Mouse (Mus musculus) fibroblast of lung, adult 2 months (primary cell): ENCODE data around the gene Kcnh1.

ENCODE experiments used
- DNase-seq: peaks from one replicate; pipeline ENCODE4 v3.0.0-alpha.2; 2011; ENCODE audit warnings: low read depth

Gene Kcnh1

DNA sequence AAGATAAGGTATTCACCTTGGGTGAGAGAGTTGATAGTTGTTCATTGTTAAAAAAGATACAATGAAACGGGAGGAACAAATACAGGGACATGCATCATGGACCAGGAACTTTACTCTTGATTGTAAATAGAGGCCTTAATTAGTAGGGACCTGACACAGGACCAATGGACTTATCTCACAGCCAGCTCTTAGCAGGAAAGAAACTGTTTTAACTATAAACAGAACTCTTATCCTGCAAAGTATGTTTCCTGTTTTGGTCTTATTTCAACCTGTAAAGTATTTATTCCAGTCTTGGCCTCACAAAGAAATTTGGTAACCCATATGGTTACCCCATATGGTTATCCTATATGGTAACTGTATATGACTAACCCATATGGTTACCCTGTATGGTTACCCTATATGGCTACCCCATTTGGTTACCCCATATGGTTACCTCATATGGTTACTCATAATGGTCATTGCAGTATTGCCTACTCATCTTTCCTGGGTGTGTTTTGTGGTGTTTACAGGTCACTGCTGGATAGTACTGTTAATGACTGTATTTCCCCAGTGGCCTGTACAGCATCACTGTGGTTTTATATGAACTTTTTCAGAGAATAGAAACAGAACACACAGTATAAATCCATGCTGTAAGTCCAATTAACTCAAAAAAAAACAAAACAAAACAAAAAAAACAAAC lies 125.0 kb downstream of the Kcnh1 start:
- DNase-seq: no peak

DNA sequence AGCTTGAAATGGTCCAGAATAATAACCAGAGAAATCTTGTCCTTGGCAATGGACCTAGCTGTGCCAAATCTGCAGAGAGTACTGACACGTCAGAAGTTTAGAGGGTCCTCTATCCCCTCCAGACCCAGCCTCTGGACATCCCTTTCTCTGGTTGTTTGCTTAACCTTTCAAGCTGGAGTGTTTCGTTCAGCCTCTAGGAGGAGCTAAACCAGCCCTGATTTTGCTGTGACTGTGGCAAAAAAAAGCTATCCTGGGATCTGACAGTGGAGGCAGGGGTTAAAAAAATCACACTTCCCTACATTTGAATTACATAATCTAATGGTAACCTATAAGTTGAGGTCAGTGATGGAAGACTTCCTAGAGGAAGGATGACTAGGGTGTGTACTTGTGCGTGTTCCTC lies 133.6 kb downstream of the Kcnh1 start:
- no peak for DNase-seq

DNA sequence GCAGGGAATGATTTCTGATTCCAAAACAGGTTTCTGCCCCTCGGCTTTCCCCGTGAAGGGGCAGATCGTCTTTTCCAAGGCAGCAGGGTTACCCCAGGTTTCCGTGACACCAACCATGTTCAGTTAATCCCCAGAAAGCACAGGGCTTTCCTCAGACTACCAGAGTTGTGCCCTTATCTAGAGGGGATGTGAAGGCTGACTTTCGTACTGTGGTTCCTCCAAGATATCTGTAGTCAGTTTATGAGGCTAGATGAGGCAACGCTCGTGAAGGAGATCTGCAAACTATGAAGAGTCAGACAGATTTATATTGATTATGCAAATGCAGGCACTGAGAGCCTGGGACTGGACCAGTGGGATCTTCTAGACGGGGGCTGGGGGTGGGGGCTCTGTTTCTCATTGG lies 136.5 kb downstream of the Kcnh1 start:
- DNase-seq: no peak

DNA sequence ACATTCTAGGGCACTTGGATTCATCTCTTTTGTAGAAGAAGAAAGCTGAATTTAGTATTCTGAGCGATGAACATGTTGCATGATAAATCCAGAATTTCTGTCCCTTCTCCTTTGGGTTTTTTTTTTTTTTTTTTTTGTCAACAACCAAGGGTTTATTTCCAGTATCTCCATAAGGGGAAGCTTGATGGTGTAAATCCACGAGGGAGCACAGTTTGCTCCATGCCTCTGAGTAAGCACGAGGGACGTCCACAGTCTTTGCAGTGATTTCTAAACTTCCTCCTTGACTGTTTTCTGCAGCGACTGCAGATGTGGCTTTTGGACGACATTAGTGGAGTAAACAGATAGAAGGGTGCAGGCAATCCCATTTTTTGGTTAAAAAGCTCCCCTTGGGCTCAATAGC lies 140.6 kb downstream of the Kcnh1 start:
- no peak for DNase-seq

DNA sequence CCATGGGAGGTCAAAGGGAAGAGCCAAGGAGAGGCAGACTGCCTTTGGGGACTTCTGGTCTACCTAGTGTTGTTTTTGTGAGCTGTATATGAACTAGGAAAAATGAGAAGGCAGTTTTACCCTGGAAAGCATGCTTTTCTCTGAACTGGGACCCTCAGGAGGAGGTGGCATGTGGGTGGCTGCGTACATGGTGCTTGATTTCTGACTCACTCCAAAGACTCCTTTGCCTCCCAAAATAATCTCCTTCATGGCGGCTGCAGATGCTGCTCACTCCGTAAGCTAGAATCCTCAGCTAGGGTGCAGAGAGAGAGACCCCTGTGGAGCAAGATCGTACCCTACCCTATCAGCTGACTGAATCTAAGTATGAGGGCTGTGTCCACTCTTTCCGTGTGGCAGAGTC lies 145.5 kb downstream of the Kcnh1 start:
- no peak for DNase-seq

DNA sequence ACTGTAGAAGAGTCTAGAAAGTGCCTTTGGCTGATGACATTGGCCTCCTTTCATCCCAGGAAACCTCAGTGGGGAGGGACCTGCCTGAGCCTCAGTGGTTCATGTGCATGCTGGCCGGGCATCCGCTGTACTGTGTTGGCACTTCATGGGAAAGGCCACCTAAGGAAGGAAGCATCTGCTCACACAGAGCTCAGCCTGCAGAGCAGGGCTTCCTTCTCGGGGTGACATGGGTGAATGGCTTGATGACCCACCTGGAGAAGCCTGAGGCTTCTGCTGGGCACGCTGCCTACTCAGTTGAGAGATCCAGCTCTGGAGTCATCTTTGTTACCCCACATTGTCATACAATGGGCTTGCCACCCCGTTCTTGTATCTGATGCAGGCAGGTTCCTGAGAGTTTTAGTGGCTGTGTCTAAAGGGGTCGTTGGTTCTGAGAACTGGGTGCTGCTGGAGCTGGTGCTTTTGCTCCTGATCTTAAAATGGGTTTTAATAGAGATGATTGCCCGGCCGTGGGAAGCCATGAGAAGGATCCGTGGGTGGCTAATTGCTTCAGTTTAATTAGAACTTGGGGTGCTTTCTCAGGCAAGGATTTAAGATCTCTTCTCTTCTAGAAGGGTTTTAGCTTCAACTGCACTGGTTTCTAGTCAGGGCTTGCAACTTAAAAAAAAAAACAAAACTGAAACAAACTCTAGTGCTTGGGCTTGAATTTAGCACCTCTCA lies 148.9 kb downstream of the Kcnh1 start:
- no peak for DNase-seq

DNA sequence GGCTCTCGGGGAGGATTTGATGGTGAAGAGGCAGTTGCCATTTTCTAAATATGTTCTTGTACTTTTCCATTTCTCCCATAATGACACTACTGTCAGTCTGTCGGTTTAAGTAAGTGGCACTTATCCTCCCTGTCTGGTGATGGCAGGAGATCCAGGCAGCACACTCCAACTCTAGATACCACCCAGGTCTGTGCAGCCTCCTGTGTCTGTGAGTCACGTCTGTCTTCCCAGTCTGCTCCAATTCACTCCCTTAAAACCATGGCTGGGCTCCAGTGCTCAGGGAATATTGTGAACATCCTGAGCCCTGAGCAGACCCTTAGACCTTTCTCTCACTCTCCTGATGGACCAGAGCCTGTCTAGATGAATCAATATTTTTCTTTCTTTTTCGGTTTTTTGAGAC lies 151.2 kb downstream of the Kcnh1 start:
- DNase-seq: no peak

DNA sequence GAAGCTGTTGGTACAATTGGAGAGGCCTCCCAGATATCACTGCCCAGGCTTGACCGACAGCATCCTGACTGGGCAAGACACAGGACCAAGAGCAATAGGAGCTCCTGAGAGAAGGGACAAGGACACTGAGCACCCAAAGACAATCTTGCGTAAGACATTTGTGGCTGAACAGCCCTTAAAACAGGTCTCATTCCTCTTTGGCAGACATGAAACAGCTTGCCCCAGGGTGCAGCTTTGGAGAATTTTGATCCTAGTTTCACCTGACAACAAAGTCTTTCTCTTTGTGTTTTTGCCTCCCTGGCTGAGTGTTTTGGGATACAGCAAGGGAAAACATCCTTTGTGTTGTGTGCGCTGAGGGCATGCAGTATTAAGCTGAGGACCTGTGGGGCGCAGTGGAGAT lies 153.4 kb downstream of the Kcnh1 start:
- no peak for DNase-seq

DNA sequence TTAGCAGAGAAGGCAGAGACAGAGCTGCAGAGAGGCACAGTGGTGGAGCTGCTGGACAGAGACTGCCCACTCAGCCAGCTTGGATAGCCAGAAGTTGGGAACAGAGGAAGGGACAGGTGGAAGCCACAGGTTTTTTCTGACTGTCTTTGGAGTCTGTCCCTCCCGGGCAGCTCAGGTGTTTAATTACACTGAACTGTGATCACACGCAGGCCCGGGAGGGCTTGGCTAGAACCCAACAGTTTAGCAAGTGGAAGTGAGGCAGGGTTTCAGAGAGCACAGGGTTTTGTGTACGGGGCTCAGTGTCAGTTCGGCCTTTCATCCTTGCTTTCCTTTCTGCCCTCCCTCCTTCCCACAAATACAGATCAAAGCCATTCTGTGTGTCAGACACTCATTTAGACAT lies 156.8 kb downstream of the Kcnh1 start:
- DNase-seq: no peak

DNA sequence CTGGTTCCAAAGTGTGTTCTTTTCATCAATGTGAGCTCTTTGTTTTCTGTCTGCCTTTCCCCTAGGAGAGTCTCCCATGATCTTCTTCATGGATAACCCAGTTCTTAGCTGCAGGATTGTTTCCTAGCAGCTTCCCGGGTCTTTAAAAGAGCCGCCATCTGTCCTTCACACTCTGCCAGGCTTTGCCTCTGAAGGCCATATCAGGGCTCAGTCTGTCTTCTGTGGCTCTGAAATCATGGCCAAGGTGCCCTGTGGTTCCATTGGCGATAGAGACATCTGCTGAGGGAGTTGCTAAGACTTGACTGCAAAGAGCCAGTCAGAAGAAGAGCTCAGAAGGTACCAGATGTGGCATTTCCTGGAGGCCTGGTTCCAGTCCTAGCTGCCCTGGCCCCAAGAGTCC lies 165.7 kb downstream of the Kcnh1 start:
- no peak for DNase-seq

DNA sequence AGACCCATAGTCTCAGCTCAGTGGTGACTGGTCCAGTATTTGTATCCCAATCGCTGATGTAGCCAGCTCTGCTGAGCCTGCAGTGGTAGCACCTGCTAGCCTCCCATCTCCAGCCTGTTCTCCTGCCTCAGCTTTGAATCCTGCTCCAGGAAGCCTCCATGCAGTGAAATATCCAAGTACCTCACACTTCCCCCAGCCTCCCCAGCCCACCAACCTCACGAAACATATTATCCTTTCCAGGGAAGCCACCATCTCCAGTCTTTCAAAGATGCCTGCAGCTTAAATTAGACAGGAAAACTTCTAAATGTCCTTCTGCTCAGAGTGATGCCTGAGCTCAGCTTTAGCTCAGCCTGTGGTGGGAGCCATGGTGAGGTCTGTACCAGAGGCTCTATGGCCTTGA lies 168.6 kb downstream of the Kcnh1 start:
- no peak for DNase-seq

DNA sequence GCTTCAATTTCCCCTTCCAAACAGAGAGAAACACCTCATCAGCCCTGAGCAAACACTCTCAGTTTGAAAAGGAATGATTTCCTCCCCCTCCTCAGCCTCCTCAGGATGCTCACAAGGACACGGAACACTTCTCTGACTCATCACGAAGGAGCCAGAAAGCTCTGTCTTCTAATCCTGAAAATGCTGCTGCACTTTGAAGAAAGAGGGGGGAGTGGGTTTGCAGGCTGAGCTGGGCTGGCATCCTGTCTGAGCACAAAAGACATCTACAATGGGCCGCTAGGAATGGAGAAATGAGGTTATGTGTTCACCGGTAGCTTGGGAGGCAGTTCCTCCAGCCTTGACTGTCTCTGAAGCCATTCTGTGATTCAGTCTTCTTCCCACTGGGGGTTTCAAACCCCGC lies 177.8 kb downstream of the Kcnh1 start:
- DNase-seq: no peak

DNA sequence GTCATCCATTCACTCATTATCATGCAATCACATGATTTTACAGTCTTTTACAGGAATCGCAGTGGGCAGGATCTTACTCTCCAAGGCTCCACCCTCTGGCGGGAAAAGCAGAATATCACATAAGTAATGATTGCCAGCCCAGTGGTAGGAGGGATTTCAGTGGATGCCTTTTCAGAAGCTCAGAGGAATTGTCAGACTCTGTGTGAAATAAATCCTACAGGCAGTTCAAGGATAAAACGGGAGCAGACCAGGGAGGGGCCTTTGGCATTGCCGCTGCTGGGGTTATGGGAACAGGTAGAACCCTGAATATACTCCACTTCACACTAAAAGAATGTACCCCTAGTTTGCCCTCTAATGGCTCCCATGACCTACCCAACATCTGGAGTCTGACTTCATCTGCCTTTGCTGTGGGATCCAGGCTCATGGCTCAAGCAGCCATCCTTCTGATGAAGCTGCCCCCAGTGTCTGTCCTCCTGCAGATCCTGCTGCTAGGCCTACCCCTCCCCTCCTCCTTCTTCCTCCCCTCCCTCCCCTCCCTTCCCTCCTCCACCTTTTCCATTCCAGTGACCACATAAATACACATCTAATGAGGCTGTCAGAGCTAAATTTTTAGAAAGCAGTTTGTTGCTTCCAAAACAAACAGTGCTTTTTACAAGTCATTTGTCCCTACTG lies 181.5 kb downstream of the Kcnh1 start:
- no peak for DNase-seq

DNA sequence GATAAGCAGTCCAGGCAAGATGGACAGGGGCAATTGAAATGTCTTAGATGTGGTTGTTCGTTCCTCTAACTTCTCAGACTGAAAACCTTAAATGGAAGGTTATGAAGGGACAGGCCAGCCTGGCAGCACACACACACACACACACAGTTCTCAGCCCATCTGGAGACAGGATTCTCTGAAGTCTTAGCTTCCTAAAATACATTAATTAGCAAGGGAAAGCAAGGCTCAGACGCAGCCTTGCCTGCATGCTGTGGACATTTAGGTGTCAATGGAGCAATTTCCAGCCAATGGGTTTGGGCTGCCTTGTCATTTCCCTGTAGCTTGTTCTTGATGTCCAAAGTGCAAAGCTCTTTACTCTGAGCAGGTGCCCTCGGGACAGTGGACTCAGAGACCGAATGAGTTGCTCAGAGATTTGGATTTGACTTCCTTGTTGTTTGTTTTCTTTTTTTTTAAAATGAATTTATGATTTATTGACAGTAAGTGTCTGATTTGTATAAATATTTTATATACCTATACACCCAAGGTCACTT lies 188.0 kb downstream of the Kcnh1 start:
- DNase-seq: no peak

DNA sequence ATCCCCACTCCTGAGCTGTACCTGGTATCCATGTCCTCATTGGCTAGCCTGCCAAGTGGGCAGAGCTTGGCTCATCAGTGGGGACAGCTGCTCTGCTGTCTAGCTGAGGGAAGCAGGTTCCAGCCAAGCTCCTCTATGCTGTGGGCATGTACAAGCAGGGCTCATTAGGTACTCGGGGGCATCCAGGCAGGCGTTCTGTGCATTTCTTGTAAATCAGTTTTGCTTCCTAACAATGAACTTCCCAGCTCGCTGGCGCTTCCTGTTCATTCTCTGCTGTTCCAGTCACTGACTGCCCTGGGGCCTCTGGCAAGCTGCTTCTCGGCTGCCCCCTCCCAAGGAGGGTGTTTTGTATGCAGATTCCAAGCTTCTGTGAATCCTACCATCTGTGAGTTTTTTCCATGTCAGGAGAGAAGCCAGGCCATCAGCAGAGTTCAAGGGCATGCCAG lies 190.0 kb downstream of the Kcnh1 start:
- DNase-seq: no peak

DNA sequence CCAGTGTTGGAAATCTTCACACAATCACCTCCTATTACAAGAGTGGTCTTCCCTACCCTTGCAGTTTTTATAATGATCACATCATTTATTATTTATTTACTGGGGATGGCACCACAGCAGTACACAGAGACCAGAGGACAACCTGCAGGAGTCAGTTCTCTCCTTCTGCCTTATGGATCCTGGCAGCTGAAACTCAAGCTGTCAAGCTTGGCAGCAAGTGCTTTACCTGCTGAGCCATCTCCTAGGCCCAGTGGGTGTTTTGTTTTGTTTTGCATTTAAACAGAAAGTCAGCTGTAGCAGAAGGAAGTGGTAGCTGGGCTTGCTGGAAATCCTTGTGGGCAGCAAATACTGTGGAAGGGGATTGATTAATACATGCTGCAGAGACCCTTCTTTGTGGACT lies 197.1 kb downstream of the Kcnh1 start:
- DNase-seq: no peak

DNA sequence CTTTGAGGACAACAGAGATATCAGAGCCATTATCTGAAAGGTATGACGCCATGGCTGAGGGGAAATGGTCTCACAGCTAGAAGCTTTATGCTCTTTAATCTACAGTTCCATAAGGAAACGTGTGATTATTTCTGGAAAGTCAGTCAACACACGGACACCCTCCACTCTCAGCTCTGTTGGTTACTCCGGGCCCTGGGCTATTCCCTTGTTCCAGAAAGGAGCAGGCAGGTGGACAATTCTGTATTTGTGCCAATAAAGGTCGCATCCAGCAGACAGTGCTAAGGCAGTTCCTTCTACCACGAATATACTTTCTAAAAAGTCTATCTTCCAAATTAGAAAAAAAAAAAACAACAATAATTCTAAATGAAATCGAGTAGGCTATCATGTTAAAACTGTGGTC lies 200.5 kb downstream of the Kcnh1 start:
- DNase-seq: no peak

DNA sequence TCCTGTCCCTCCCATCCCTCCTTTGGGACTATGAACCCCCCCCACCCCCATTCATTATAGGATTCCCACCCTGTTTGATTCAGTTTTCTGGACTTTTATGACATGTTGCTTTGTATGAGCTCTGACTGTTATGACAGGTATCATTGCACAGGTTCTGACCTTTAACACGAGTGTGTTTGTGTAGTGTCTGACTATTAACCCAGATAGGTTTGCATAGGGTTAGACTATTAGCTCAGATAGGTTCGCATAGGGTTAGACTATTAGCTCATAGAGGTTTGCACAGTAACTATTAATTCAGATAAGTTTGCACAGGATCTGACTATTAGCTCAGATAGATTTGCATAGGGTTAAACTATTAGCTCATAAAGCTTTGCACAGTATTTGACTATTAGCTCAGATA lies 201.7 kb downstream of the Kcnh1 start:
- no peak for DNase-seq

DNA sequence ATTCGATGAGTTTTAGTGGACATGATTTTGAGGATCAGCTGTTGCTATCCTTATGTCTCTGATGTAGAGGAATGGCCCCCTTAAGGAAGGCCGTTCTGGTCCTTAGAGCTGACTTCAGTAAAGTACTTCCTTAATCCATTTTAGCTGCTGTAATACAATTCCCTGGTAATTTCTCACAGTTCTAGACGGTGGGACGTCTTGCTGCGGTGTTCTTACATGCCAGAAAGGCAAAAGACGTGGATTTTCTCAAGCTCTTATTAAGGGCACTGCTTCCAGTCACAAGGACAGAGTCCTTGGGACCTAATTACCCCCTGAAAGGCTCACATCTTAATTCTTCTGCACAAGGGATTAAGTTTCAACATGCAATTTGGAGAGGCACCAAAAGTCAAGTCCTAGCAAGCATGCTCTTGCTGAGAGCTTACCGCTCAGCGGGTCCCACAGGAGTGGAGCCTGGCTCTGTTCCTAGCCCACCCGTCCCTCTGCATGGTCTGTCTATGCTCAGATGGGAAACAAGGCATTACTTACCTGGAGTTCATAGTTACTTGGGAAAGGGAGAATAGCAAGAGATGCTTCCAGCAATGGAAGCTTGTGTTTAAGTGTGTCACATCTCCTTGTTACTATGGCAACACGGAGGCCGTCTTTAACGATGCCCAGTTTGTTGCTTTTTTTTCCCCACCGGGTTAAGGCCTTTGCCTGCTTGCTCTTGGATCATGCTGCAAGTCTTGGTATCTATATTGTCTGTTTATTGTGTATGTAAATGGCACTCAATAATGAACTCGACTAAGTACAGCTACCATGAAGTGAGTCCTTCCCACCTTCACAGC lies 209.3 kb downstream of the Kcnh1 start:
- no peak for DNase-seq

DNA sequence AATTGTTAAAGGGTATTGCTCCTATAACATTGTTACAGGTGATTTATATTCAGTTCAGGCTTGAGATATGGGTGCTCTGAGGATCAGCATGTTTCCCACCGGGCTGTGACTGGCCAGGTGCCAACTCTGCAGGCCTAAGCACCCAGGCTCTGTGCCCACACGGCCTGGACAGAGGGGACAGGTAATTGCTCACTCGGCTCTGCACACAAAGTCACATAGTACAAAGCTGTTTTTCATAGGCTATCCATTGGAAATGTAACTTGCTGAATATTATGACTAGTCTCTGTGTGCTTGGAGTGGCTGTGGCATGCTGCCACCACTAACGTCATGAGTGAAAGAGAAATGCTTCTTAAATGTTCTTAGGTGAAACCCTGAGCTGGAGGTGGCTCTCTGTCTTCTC lies 210.4 kb downstream of the Kcnh1 start:
- no peak for DNase-seq

DNA sequence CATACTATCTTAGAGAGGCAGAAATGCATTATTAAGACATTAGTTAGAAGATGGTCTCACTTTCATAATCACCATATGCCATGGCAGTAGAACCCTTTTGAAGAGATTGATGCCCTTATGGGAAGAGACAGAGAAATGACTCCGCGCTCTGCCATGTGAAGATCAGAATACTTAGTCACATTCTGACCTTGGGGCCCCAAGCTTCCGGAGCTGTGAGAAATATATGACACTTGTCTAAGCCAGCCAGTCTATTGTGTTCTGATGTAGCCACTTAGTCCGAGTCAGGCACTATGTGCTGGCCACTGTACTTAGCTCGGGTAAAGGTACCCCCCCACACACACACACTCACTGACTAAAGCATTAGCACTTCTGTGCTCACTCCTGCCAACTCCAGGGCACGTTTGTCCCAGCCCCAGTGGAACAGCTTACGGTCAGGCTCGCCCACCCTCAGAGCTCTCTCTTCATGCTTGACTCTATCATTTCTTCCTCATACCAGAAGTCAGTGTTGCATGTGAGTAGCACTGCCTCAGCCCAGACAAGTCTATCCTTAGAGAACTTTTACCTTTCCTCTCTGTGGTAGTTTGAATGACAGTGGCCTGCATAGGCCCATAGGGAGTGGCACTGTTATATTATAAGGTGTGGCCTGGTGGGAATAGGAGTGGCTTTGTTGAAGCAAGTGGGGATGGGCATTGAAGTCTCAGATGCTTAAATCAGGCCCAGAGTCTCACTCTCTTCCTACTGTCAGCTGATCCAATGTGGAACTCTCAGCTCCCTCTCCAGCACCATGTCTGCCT lies 212.5 kb downstream of the Kcnh1 start:
- no peak for DNase-seq

DNA sequence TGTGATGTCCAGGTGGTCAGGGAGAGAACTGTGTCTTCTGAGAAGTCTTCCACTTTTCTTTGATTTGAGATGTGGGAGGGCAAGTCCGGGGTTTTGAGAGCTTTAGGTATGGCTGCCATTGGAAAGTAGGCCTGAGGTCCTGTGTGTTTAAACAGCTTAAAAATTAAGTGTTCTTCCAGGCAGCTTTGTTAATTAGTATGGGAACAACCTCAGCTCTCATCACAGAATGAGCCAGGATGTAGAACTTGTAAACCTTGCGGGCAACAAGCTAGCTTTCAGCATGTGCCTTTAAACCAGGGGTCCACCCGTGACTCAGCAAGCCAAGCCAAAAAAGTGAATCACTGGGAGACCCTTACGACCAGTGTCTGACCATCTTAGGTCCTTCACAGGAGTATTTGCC lies 214.6 kb downstream of the Kcnh1 start:
- DNase-seq: no peak
